In genomic region chr10:80932206-80932605, GRCm38 (mm10) we compare ENCODE assay signal across 8 mouse cellular contexts. TPM values are rescaled to one million over a fixed set of nuclear protein-coding genes. Genes with fewer than 3 reads are reported as not detected.
DNase-seq lines count a peak whose midpoint lies in the region; ATAC-seq and TF ChIP-seq lines count a peak whose summit lies in the region.

No protein-coding gene starts in this region.

- DNase-seq in left cerebral cortex, adult 2 months (ENCODE audit: extremely low spot score in 1 of 2, low spot score in 2 of 2), result peak in 1 of 2 experiments; percentile 31
- DNase-seq in left cerebral cortex, adult 11 months (ENCODE audit: low spot score), result no peak
- peak; percentile 82 for DNase-seq in NIH3T3 (ENCODE audit: low read depth)
- no peak for DNase-seq in ovary, adult 18-20 months (ENCODE audit: low spot score)
- no peak for DNase-seq in adrenal gland, adult 8-10 months

- peaks cover 65% of the 10 kb centered on the region for H3K4me1 ChIP-seq in forebrain, embryonic 16.5 days (replicated peaks; ENCODE audit: control insufficient read depth, insufficient read depth, low read length)
- peaks cover 78% of the 10 kb centered on the region for H3K4me1 ChIP-seq in limb, embryonic 15.5 days
- peaks cover 76% of the 10 kb centered on the region for H3K4me1 ChIP-seq in neural tube, embryonic 13.5 days (replicated peaks)

- peak overlapping the region; percentile 57 for H3K4me3 ChIP-seq in left cerebral cortex, adult 2 months
- peak overlapping the region; percentile 24 for H3K4me3 ChIP-seq in forebrain, embryonic 16.5 days (replicated peaks; ENCODE audit: low read length)
- H3K4me3 ChIP-seq in limb, embryonic 15.5 days, result peak overlapping the region; percentile 67
- peak overlapping the region; percentile 46 for H3K4me3 ChIP-seq in neural tube, embryonic 13.5 days

- under 1% methylated on average over 20 of the region's 20 CpGs for WGBS in forebrain, embryonic 16.5 days
- WGBS in limb, embryonic 15.5 days, result 1% methylated on average over 20 of the region's 20 CpGs
- 1% methylated on average over 20 of the region's 20 CpGs for WGBS in neural tube, embryonic 13.5 days

- H3K4me2 ChIP-seq in forebrain, embryonic 16.5 days (ENCODE audit: low read length), result peak overlapping the region; percentile 45
- H3K4me2 ChIP-seq in limb, embryonic 15.5 days, result peak overlapping the region; percentile 72
- peak overlapping the region; percentile 83 for H3K4me2 ChIP-seq in neural tube, embryonic 13.5 days

- no peak for TF ChIP-seq CTCF in left cerebral cortex, adult 2 months (IDR thresholded peaks at IDR 0.05)

- H3K9ac ChIP-seq in forebrain, embryonic 16.5 days (replicated peaks; ENCODE audit: low read depth, low read length), result no peak overlapping the region; the same call in 1 of the 2 replicates
- 0 out of 2 replicates have a peak overlapping the region, but pooled peaks have one; percentile 14 for H3K9ac ChIP-seq in limb, embryonic 15.5 days
- peak overlapping the region; percentile 54; the same call in 1 of the 2 replicates for H3K9ac ChIP-seq in neural tube, embryonic 13.5 days

- no peaks in the 10 kb centered on the region for H3K9me3 ChIP-seq in forebrain, embryonic 16.5 days (ENCODE audit: control insufficient read depth, low read length)
- no peaks in the 10 kb centered on the region for H3K9me3 ChIP-seq in limb, embryonic 15.5 days
- no peaks in the 10 kb centered on the region for H3K9me3 ChIP-seq in neural tube, embryonic 13.5 days

- ATAC-seq in forebrain, embryonic 16.5 days, result no peak
- ATAC-seq in limb, embryonic 15.5 days (ENCODE audit: insufficient number of reproducible peaks, low FRiP score, low TSS enrichment, low read depth), result no peak
- ATAC-seq in neural tube, embryonic 13.5 days (ENCODE audit: low read depth), result no peak

- intact Hi-C loops in left cerebral cortex, adult 2 months (cut with DNase I), result no loop called here

- no peaks in the 10 kb centered on the region for H3K36me3 ChIP-seq in forebrain, embryonic 16.5 days (ENCODE audit: control insufficient read depth, insufficient read depth)
- no peaks in the 10 kb centered on the region for H3K36me3 ChIP-seq in limb, embryonic 15.5 days
- H3K36me3 ChIP-seq in neural tube, embryonic 13.5 days, result no peaks in the 10 kb centered on the region

- H3K27ac ChIP-seq in left cerebral cortex, adult 2 months, result no peak overlapping the region
- no peak overlapping the region for H3K27ac ChIP-seq in forebrain, embryonic 16.5 days (ENCODE audit: low read length)
- H3K27ac ChIP-seq in limb, embryonic 15.5 days, result peak overlapping the region; percentile 67
- H3K27ac ChIP-seq in neural tube, embryonic 13.5 days (replicated peaks), result no peak overlapping the region

- H3K27me3 ChIP-seq in forebrain, embryonic 16.5 days (replicated peaks; ENCODE audit: control insufficient read depth, insufficient read depth, low read length), result peaks cover 35% of the 10 kb centered on the region
- H3K27me3 ChIP-seq in limb, embryonic 15.5 days, result peaks cover 6% of the 10 kb centered on the region; the same call in 1 of the 2 replicates
- H3K27me3 ChIP-seq in neural tube, embryonic 13.5 days, result peaks cover 68% of the 10 kb centered on the region

RNA-seq across cellular contexts. Expression of gene Gadd45b, which starts 2.3 kb away (rescaled TPM):
- total RNA-seq in left cerebral cortex, adult 2 months (2021), result 10 to 100 TPM; 24.0 to 36.0 TPM
- 5.8 and 7.0 TPM in 2 replicates for polyA plus RNA-seq in forebrain, embryonic 16.5 days (2015; fragmentation: Nextera tagmentation; extraction: Ambion mirVana)
- polyA plus RNA-seq in limb, embryonic 15.5 days (2015; fragmentation: Nextera tagmentation; extraction: Ambion mirVana), result 44.4 and 44.7 TPM in 2 replicates
- polyA plus RNA-seq in neural tube, embryonic 13.5 days (2015; fragmentation: Nextera tagmentation; extraction: Ambion mirVana), result 8.8 and 9.0 TPM in 2 replicates
- 100 to 1,000 TPM in 1 of 4 experiments, 10 to 100 TPM in 3; 17.5 to 112 (median 73.6) TPM for total RNA-seq in adrenal gland, adult 8-10 months (2022)

RNA-seq across cellular contexts. Expression of gene Lmnb2, which starts 14.2 kb away (rescaled TPM):
- 10 to 100 TPM; 20.0 to 20.3 TPM for total RNA-seq in left cerebral cortex, adult 2 months (2021)
- polyA plus RNA-seq in forebrain, embryonic 16.5 days (2015; fragmentation: Nextera tagmentation; extraction: Ambion mirVana), result 53.2 and 59.8 TPM in 2 replicates
- 51.6 and 58.2 TPM in 2 replicates for polyA plus RNA-seq in limb, embryonic 15.5 days (2015; fragmentation: Nextera tagmentation; extraction: Ambion mirVana)
- polyA plus RNA-seq in neural tube, embryonic 13.5 days (2015; fragmentation: Nextera tagmentation; extraction: Ambion mirVana), result 38.3 and 41.6 TPM in 2 replicates
- 10 to 100 TPM; 10.0 to 17.2 (median 15.2) TPM for total RNA-seq in adrenal gland, adult 8-10 months (2022)

RNA-seq across cellular contexts. Expression of gene Timm13, which starts 31.4 kb away (rescaled TPM):
- total RNA-seq in left cerebral cortex, adult 2 months (2021), result 100 to 1,000 TPM; 136 to 138 TPM
- 298 and 299 TPM in 2 replicates for polyA plus RNA-seq in forebrain, embryonic 16.5 days (2015; fragmentation: Nextera tagmentation; extraction: Ambion mirVana)
- 312 and 329 TPM in 2 replicates for polyA plus RNA-seq in limb, embryonic 15.5 days (2015; fragmentation: Nextera tagmentation; extraction: Ambion mirVana)
- polyA plus RNA-seq in neural tube, embryonic 13.5 days (2015; fragmentation: Nextera tagmentation; extraction: Ambion mirVana), result 328 and 331 TPM in 2 replicates
- 100 to 1,000 TPM; 154 to 235 (median 185) TPM for total RNA-seq in adrenal gland, adult 8-10 months (2022)
